Mouse (Mus musculus): ENCODE data around the gene Uimc1.
"Not testable (repeated sequence)": the region's sequence is repeated elsewhere in the genome, so short reads cannot be mapped to it uniquely, and the experiment has no call there.

Uimc1 gene

GRCm38 (mm10) chr13:55099726-55100478 is at the start of gene Uimc1:
Gene Uimc1 (minus strand): TSS chr13:55100300.
- peak; percentile 73 to 80 for DNase-seq (ENCODE audit: low spot score in 2 of 2)

GRCm38 (mm10) chr13:55140271-55140670 is 40.2 kb upstream of the Uimc1 start:
- DNase-seq (ENCODE audit: low spot score in 2 of 2): no peak

GRCm38 (mm10) chr13:55135382-55135781 is 35.3 kb upstream of the Uimc1 start:
- no peak for DNase-seq (ENCODE audit: low spot score in 2 of 2)

GRCm38 (mm10) chr13:55133448-55133847 is 33.3 kb upstream of the Uimc1 start, which contains the start of gene Gm17617:
Gene Gm17617 (minus strand): TSS chr13:55133548.
- DNase-seq (ENCODE audit: low spot score in 2 of 2): no peak

GRCm38 (mm10) chr13:55124903-55125302 is 24.8 kb upstream of the Uimc1 start:
- no peak for DNase-seq (ENCODE audit: low spot score in 2 of 2)

- DNase-seq (ENCODE audit: low spot score in 2 of 2): no peak
These were observed 14.3 kb upstream of the Uimc1 start for GRCm38 (mm10) chr13:55114375-55114774.

GRCm38 (mm10) chr13:55107694-55108093 is 7.6 kb upstream of the Uimc1 start:
- no peak for DNase-seq (ENCODE audit: low spot score in 2 of 2)

- DNase-seq (ENCODE audit: low spot score in 2 of 2): no peak
These were observed 7.0 kb upstream of the Uimc1 start for GRCm38 (mm10) chr13:55107116-55107515.

- no peak for DNase-seq (ENCODE audit: low spot score in 2 of 2)
These were observed 6.0 kb upstream of the Uimc1 start for GRCm38 (mm10) chr13:55105953-55106691.

- peak; percentile 97 to 98 for DNase-seq (ENCODE audit: low spot score in 2 of 2)
These were observed 5.2 kb upstream of the Uimc1 start, which contains the start of gene Zfp346 for GRCm38 (mm10) chr13:55105045-55105952. Gene Zfp346 (plus strand): TSS chr13:55105311.

- DNase-seq (ENCODE audit: low spot score in 2 of 2): no peak
These were observed 3.3 kb upstream of the Uimc1 start for GRCm38 (mm10) chr13:55103351-55103750.

- DNase-seq (ENCODE audit: low spot score in 2 of 2): no peak
These were observed 2.3 kb upstream of the Uimc1 start for GRCm38 (mm10) chr13:55102366-55102765.

GRCm38 (mm10) chr13:55101627-55102026 is 1.5 kb upstream of the Uimc1 start:
- no peak for DNase-seq (ENCODE audit: low spot score in 2 of 2)

- peak; percentile 55 to 64 for DNase-seq (ENCODE audit: low spot score in 2 of 2)
These were observed 904 bp downstream of the Uimc1 start for GRCm38 (mm10) chr13:55099066-55099725.

- not testable (repeated sequence) for DNase-seq (ENCODE audit: low spot score in 2 of 2)
These were observed 2.3 kb downstream of the Uimc1 start for GRCm38 (mm10) chr13:55097841-55098240.

GRCm38 (mm10) chr13:55092588-55092987 is 7.5 kb downstream of the Uimc1 start:
- no peak for DNase-seq (ENCODE audit: low spot score in 2 of 2)

- no peak for DNase-seq (ENCODE audit: low spot score in 2 of 2)
These were observed 24.5 kb downstream of the Uimc1 start for GRCm38 (mm10) chr13:55075597-55075996.

GRCm38 (mm10) chr13:55071322-55071721 is 28.8 kb downstream of the Uimc1 start:
- peak; percentile 5 to 11 for DNase-seq (ENCODE audit: low spot score in 2 of 2)

GRCm38 (mm10) chr13:55069719-55070118 is 30.4 kb downstream of the Uimc1 start:
- no peak for DNase-seq (ENCODE audit: low spot score in 2 of 2)

- DNase-seq (ENCODE audit: low spot score in 2 of 2): peak in 1 of 2 experiments; percentile 24
These were observed 36.8 kb downstream of the Uimc1 start for GRCm38 (mm10) chr13:55063276-55063675.

GRCm38 (mm10) chr13:55058042-55058441 is 42.1 kb downstream of the Uimc1 start:
- peak; percentile 6 to 8 for DNase-seq (ENCODE audit: low spot score in 2 of 2)

Data from natural killer cell, adult 2 months (primary cell).